Mouse (Mus musculus) lung, postnatal 0 days (tissue): ENCODE data around the gene Nipsnap1. TPM values are rescaled to one million over a fixed set of nuclear protein-coding genes. Genes with fewer than 3 reads are reported as not detected.

Source experiments
- ATAC-seq: fragments of 200-750 bp; cut with Nextera tagmentation; 2 replicates; pipeline ENCODE4 v1.8.0; 2017; ENCODE audit warnings: moderate library complexity
- DNase-seq: peaks from one replicate; pipeline ENCODE4 v3.0.0-alpha.2; 2016; ENCODE audit warnings: low spot score
- H3K27ac ChIP-seq: fragments of 300-500 bp; sonication (generic); 2 replicates; pipeline ENCODE4 v1.5.1; 2014; ENCODE audit warnings: antibody characterized with exemption, mild to moderate bottlenecking, low read length, mixed read lengths
- H3K27me3 ChIP-seq: fragments of 300-500 bp; sonication (generic); replicated peaks from 2 replicates; pipeline ENCODE4 v1.6.1; 2014; ENCODE audit warnings: low read length, mixed read lengths; ENCODE audit not compliant: insufficient read depth
- H3K36me3 ChIP-seq: fragments of 300-500 bp; sonication (generic); 2 replicates; pipeline ENCODE4 v1.6.1; 2014; ENCODE audit warnings: low read length, mixed read lengths; ENCODE audit not compliant: insufficient read depth
- H3K4me1 ChIP-seq: fragments of 300-500 bp; sonication (generic); 2 replicates; pipeline ENCODE4 v1.6.1; 2014; ENCODE audit warnings: antibody characterized with exemption, low read depth, low read length, mixed read lengths; ENCODE audit not compliant: insufficient read depth
- H3K4me2 ChIP-seq: fragments of 300-500 bp; sonication (generic); replicated peaks from 2 replicates; pipeline ENCODE4 v1.6.1; 2014; ENCODE audit warnings: low read depth, mild to moderate bottlenecking, low read length, moderate library complexity, mixed read lengths
- H3K4me3 ChIP-seq: fragments of 300-500 bp; sonication (generic); 2 replicates; pipeline ENCODE4 v1.5.1; 2014; ENCODE audit warnings: low read depth, low read length
- H3K9ac ChIP-seq: fragments of 300-500 bp; sonication (generic); replicated peaks from 2 replicates; pipeline ENCODE4 v1.6.1; 2014; ENCODE audit warnings: low read depth, mild to moderate bottlenecking
- H3K9me3 ChIP-seq: fragments of 300-500 bp; sonication (generic); 2 replicates; pipeline ENCODE4 v1.6.1; 2016; ENCODE audit warnings: low read length, mixed read lengths
- CTCF ChIP-seq: IDR thresholded peaks from 2 replicates; pipeline ENCODE4 v1.5.1; 2016; ENCODE audit warnings: antibody characterized with exemption, mild to moderate bottlenecking
- EP300 ChIP-seq: IDR thresholded peaks from 2 replicates; pipeline ENCODE4 v1.6.1; 2016; ENCODE audit warnings: antibody characterized with exemption, mild to moderate bottlenecking, control low read depth
- WGBS: fragments of 180-500 bp; shearing (Covaris S2); extraction: QIAGEN DNeasy Blood & Tissue Kit; methylation state at CpG from one replicate; pipeline ENCODE4 v1.1.7; 2014; 5-methylcytosine and 5-hydroxymethylcytosine counted together
- microRNA-seq: library from miRNA; unstranded; fragments of <30 nt; microRNA quantifications from one replicate; pipeline ENCODE4, GENCODE M21; 2016
- polyA plus RNA-seq: library from polyadenylated mRNA; unstranded; fragments of >200 nt; fragmentation: Nextera tagmentation; extraction: Ambion mirVana; gene quantifications from 2 replicates; pipeline ENCODE4 v1.2.1, GENCODE M21; 2015

Nipsnap1 gene
- polyA plus RNA-seq, 1 experiment from 2014 or later, result 11.9 TPM

DNA sequence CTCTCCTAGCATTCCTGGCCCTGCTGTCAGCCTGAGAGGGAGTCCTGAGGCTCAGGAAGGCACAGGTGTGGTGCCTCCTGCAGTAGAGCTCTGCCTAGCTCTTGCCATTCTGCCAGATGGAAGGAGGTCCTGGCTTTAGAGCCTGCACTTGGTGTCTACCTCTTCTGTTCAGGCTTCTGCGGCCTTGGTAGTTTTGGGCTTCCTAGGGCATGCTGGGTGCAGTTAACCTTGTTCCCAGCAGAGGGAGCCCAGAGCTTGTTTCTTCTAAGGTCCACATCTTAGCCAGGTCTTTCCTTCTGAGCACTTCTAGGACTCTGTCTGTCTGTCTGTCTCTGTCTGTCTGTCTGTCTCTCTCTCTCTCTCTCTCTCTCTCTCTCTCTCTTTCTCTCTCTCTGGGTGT lies 42.3 kb downstream of the Nipsnap1 start:
- H3K27ac ChIP-seq, result no peak overlapping the region
- DNase-seq (peak; percentile 73), ATAC-seq (no peak)
- no peaks in the 10 kb centered on the region for H3K4me1 ChIP-seq
- TF ChIP-seq EP300 (no peak), CTCF (peak; percentile 83)
- H3K27me3 ChIP-seq, result no peaks in the 10 kb centered on the region
- H3K9ac ChIP-seq, result no peak overlapping the region; the same call in 1 of the 2 replicates
- no peak overlapping the region for H3K4me3 ChIP-seq
- peaks cover 43% of the 10 kb centered on the region for H3K36me3 ChIP-seq
- H3K4me2 ChIP-seq, result no peak overlapping the region
- H3K9me3 ChIP-seq, result no peaks in the 10 kb centered on the region
- WGBS, result 20% methylated on average over 1 of the region's 1 CpGs

DNA sequence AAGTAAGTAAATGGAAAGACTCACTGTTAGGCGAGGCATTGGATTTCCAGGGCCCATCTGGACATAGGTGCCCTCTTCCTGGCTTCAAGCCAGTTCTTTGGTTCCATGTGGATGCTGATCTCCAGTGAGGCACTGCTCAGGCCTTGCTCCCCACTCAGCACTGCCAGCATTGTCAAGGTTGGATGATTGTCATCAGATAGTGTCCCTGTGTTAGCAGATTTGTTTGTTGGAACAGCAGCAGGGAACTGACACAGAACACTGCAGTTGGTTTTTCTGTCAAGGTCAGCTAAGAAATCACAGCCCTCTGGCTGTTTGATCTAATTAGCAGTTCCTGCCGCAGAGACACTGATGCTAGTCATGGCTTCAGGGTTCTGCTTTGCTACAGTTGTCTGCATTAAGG lies 47.5 kb downstream of the Nipsnap1 start:
- TF ChIP-seq CTCF, result no peak
- TF ChIP-seq EP300, result no peak
- H3K27me3 ChIP-seq, result no peaks in the 10 kb centered on the region
- no peak for DNase-seq
- no peak overlapping the region for H3K9ac ChIP-seq
- no peak overlapping the region for H3K27ac ChIP-seq
- no peaks in the 10 kb centered on the region for H3K4me1 ChIP-seq
- WGBS, result 90% methylated on average over 2 of the region's 2 CpGs
- no peak for ATAC-seq
- no peak overlapping the region for H3K4me3 ChIP-seq
- H3K4me2 ChIP-seq, result no peak overlapping the region
- H3K36me3 ChIP-seq, result peaks cover 34% of the 10 kb centered on the region
- H3K9me3 ChIP-seq, result no peaks in the 10 kb centered on the region

DNA sequence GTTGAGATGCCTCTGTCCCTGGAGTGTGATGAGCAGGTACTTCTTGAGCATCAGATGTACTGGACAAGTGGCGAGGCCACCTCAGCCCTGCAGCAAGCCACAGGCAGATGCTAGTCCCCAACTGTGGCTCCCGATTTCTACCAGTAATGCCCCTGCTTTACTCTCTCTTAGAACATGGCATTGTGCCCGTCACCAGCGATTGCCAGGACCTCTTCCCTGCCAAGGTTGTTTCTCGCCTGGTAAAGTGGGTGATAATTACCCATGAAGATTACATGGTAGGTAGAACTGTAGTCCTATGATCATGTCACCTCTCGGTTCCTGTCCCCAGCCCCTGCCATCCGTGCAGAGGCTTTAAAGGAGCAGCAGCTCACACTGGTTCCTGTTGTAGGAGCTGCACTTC lies 48.0 kb downstream of the Nipsnap1 start:
- DNase-seq (no peak), ATAC-seq (no peak)
- Histone ChIP-seq H3K9me3 (no peaks in the 10 kb centered on the region), H3K4me1 (no peaks in the 10 kb centered on the region), H3K4me2 (no peak overlapping the region), H3K9ac (no peak overlapping the region), H3K27ac (no peak overlapping the region), H3K4me3 (no peak overlapping the region), H3K36me3 (peaks cover 33% of the 10 kb centered on the region), H3K27me3 (no peaks in the 10 kb centered on the region)
- TF ChIP-seq EP300 (no peak), CTCF (no peak)
- 85% methylated on average over 7 of the region's 7 CpGs for WGBS

DNA sequence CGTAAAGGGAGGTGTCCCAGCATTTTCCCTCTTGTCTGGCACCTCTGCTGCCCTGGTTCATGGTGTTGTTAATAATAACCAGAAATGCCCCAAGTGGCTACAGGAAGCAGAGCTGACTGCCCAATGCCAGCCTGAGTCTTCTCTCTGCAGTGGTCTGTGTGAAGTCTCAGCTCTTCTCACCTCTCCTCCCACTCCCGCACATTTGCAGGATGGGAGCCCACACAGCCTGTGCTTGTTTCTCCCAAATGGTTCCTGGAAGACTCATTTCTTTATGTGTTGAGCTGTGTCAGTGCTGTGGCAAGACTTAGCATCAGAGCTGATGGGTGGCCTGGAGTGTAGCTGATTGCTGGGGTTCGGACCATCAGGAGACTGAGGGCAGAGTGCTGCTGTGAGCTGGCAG lies 53.5 kb downstream of the Nipsnap1 start:
- DNase-seq, result no peak
- H3K4me3 ChIP-seq, result no peak overlapping the region
- no peaks in the 10 kb centered on the region for H3K9me3 ChIP-seq
- TF ChIP-seq CTCF (no peak), EP300 (no peak)
- no peak overlapping the region for H3K4me2 ChIP-seq
- ATAC-seq, result no peak
- no peaks in the 10 kb centered on the region for H3K4me1 ChIP-seq
- H3K9ac ChIP-seq, result no peak overlapping the region
- no peak overlapping the region for H3K27ac ChIP-seq
- no peaks in the 10 kb centered on the region for H3K27me3 ChIP-seq
- peaks cover 4% of the 10 kb centered on the region; the same call in 1 of the 2 replicates for H3K36me3 ChIP-seq
- 80% methylated on average over 3 of the region's 3 CpGs for WGBS

DNA sequence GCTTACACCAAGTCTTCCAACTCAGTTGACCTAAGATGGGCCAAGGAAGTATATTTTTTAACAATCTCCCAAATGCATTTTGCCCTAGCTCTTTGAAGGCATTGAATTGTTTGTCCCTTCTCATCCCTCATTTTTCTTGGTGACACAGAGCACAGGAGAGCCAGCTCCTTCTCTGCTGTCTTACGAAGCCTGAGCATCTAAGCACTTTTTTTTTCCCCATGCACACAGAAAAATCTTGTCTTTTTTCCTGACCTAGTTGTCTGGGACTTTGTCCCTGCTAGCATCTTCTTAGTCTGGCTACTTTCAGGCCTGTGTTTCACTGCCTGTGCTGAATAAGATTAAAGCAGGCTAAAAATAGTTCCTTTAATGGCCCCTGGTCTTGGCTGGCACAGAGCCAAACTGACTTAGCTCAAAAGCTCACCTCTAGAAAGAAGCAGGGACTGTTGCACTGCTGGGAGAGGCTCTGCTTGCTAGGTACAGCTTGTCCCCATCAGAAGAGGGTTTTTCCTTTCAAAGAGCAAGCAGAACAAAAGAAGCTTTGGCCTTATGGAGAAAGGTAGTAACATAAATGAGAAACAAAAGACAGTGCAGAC lies 57.4 kb downstream of the Nipsnap1 start:
- H3K4me3 ChIP-seq, result no peak overlapping the region
- no peaks in the 10 kb centered on the region for H3K4me1 ChIP-seq
- no peaks in the 10 kb centered on the region for H3K9me3 ChIP-seq
- no peak for ATAC-seq
- WGBS, result 47% methylated on average over 1 of the region's 1 CpGs
- DNase-seq, result peak; percentile 19
- no peak overlapping the region for H3K9ac ChIP-seq
- H3K27ac ChIP-seq, result no peak overlapping the region
- H3K4me2 ChIP-seq, result no peak overlapping the region
- TF ChIP-seq EP300 (no peak), CTCF (no peak)
- H3K36me3 ChIP-seq, result no peaks in the 10 kb centered on the region
- no peaks in the 10 kb centered on the region for H3K27me3 ChIP-seq

DNA sequence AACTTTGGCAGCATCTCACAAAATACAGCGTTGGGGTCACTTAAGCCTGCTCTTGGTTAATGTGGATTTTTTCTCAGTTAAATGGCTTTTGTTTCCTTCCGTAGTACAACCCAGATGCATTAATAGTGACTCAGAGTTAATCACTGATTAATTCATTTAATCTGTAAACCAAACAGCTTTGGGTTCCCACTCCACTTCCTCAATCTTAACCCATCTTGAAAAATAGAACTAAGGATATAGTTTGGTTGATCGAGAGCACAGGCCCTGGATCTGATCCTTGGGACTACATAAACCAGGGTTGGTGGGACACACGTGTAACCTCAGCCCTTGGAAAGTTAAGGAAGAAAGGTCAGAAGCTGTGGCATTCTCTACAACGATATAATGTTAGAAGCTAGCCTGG lies 62.5 kb downstream of the Nipsnap1 start:
- Histone ChIP-seq H3K27me3 (no peaks in the 10 kb centered on the region), H3K9ac (no peak overlapping the region), H3K36me3 (no peaks in the 10 kb centered on the region), H3K4me2 (no peak overlapping the region), H3K27ac (no peak overlapping the region), H3K9me3 (no peaks in the 10 kb centered on the region), H3K4me3 (no peak overlapping the region), H3K4me1 (no peaks in the 10 kb centered on the region)
- ATAC-seq (no peak), DNase-seq (no peak)
- WGBS, result 81% methylated on average over 5 of the region's 5 CpGs
- no peak for TF ChIP-seq CTCF
- no peak for TF ChIP-seq EP300

Small RNAs within 50 kb of the gene (microRNA-seq; reads per million reads assigned to microRNA genes)
- not detected for gene Mir6918

Other genes with a start within 250 kb of the Nipsnap1 start
- 21.7 and 25.3 TPM in 2 replicates for gene Ascc2, start 236.2 kb upstream of the Nipsnap1 start, polyA plus RNA-seq
- 723 and 783 TPM in 2 replicates for gene Uqcr10, start 169.6 kb upstream of the Nipsnap1 start, polyA plus RNA-seq
- gene Zmat5, start 169.3 kb upstream of the Nipsnap1 start, polyA plus RNA-seq, result 63.7 and 67.2 TPM in 2 replicates
- 0.14 and 0.15 TPM in 2 replicates for gene Cabp7, start 127.2 kb upstream of the Nipsnap1 start, polyA plus RNA-seq
- gene Nf2, start 24.4 kb upstream of the Nipsnap1 start, polyA plus RNA-seq, result 19.6 and 21.1 TPM in 2 replicates
- gene Thoc5, start 21.4 kb downstream of the Nipsnap1 start, polyA plus RNA-seq, result 16.3 TPM in 2 replicates
- 0.06 and 0.12 TPM in 2 replicates for gene Nefh, start 74.1 kb downstream of the Nipsnap1 start, polyA plus RNA-seq
- 27.3 and 28.3 TPM in 2 replicates for gene Ap1b1, start 112.9 kb downstream of the Nipsnap1 start, polyA plus RNA-seq
- 2.3 and 2.5 TPM in 2 replicates for gene Rasl10a, start 184.2 kb downstream of the Nipsnap1 start, polyA plus RNA-seq
- 31.2 and 33.3 TPM in 2 replicates for gene Gas2l1, start 191.4 kb downstream of the Nipsnap1 start, polyA plus RNA-seq
- gene Rhbdd3, start 225.0 kb downstream of the Nipsnap1 start, polyA plus RNA-seq, result 17.0 and 19.4 TPM in 2 replicates
- 274 and 290 TPM in 2 replicates for gene Ewsr1, start 225.3 kb downstream of the Nipsnap1 start, polyA plus RNA-seq